Mouse (Mus musculus) liver, embryonic 15.5 days (tissue): Measurements from ENCODE around the gene Iqschfp. TPM values are rescaled to one million over a fixed set of nuclear protein-coding genes. Genes with fewer than 3 reads are reported as not detected.

Source experiments
- ATAC-seq: fragments of 200-750 bp; cut with Nextera tagmentation; 2 replicates; pipeline ENCODE4 v1.8.0; 2017; ENCODE audit warnings: moderate number of reproducible peaks, mild to moderate bottlenecking, moderate library complexity; ENCODE audit not compliant: insufficient read depth
- H3K27ac ChIP-seq: fragments of 300-500 bp; sonication (generic); replicated peaks from 2 replicates; pipeline ENCODE4 v1.5.1; 2015; ENCODE audit warnings: mild to moderate bottlenecking, inconsistent platforms
- H3K27me3 ChIP-seq: fragments of 300-500 bp; sonication (generic); 2 replicates; pipeline ENCODE4 v1.6.1; 2015; ENCODE audit warnings: mild to moderate bottlenecking, inconsistent platforms
- H3K36me3 ChIP-seq: fragments of 300-500 bp; sonication (generic); replicated peaks from 2 replicates; pipeline ENCODE4 v1.6.1; 2015; ENCODE audit warnings: moderate library complexity, mild to moderate bottlenecking, inconsistent platforms
- H3K4me1 ChIP-seq: fragments of 300-500 bp; sonication (generic); replicated peaks from 2 replicates; pipeline ENCODE4 v1.6.1; 2015; ENCODE audit warnings: inconsistent platforms
- H3K4me2 ChIP-seq: fragments of 300-500 bp; sonication (generic); 2 replicates; pipeline ENCODE4 v1.6.1; 2015; ENCODE audit warnings: moderate library complexity, mild to moderate bottlenecking, inconsistent platforms
- H3K4me3 ChIP-seq: fragments of 300-500 bp; sonication (generic); replicated peaks from 2 replicates; pipeline ENCODE4 v1.5.1; 2015; ENCODE audit warnings: mild to moderate bottlenecking, inconsistent platforms
- H3K9ac ChIP-seq: fragments of 300-500 bp; sonication (generic); 2 replicates; pipeline ENCODE4 v1.6.1; 2015; ENCODE audit warnings: moderate library complexity, mild to moderate bottlenecking, inconsistent platforms
- H3K9me3 ChIP-seq: fragments of 300-500 bp; sonication (generic); replicated peaks from 2 replicates; pipeline ENCODE4 v1.6.1; 2016; ENCODE audit warnings: inconsistent platforms
- WGBS: fragments of 180-500 bp; shearing (Covaris S2); methylation state at CpG from one replicate; pipeline ENCODE4 v1.1.7; 2015; ENCODE audit warnings: mixed read lengths; ENCODE audit not compliant: insufficient replicate concordance; 5-methylcytosine and 5-hydroxymethylcytosine counted together
- polyA plus RNA-seq: library from polyadenylated mRNA; unstranded; fragments of >200 nt; fragmentation: Nextera tagmentation; extraction: Ambion mirVana; gene quantifications from 2 replicates; pipeline ENCODE4 v1.2.1, GENCODE M21; 2015

The Iqschfp gene
- polyA plus RNA-seq, 1 experiment from 2014 or later: not detected

- no peaks in the 10 kb centered on the region for H3K27me3 ChIP-seq
- no peak for ATAC-seq
- H3K27ac ChIP-seq: no peak overlapping the region; the same call in 1 of the 2 replicates
- no peaks in the 10 kb centered on the region for H3K36me3 ChIP-seq
- no peak overlapping the region for H3K4me3 ChIP-seq
- H3K4me1 ChIP-seq: peaks cover 2% of the 10 kb centered on the region; the same call in 1 of the 2 replicates
- no peak overlapping the region for H3K4me2 ChIP-seq
- no peak overlapping the region for H3K9ac ChIP-seq
- WGBS: 61% methylated on average over 10 of the region's 10 CpGs
- H3K9me3 ChIP-seq: no peaks in the 10 kb centered on the region
Measured at GRCm38 (mm10) chr3:68592575-68592974, 700.5 kb downstream of the Iqschfp start.

- Histone ChIP-seq H3K27ac (peak overlapping the region; percentile 19; the same call in 1 of the 2 replicates), H3K36me3 (no peaks in the 10 kb centered on the region), H3K9ac (no peak overlapping the region), H3K4me1 (peaks cover 2% of the 10 kb centered on the region; the same call in 1 of the 2 replicates), H3K27me3 (no peaks in the 10 kb centered on the region), H3K4me3 (no peak overlapping the region), H3K9me3 (no peaks in the 10 kb centered on the region), H3K4me2 (peak overlapping the region; percentile 27)
- 62% methylated on average over 12 of the region's 12 CpGs for WGBS
- ATAC-seq: no peak
Measured at GRCm38 (mm10) chr3:68593073-68593867, 701.2 kb downstream of the Iqschfp start.

- H3K27ac ChIP-seq: no peak overlapping the region
- H3K9ac ChIP-seq: no peak overlapping the region
- no peak overlapping the region for H3K4me2 ChIP-seq
- no peak for ATAC-seq
- H3K4me1 ChIP-seq: peaks cover 2% of the 10 kb centered on the region; the same call in 1 of the 2 replicates
- no peaks in the 10 kb centered on the region for H3K9me3 ChIP-seq
- H3K4me3 ChIP-seq: no peak overlapping the region
- H3K36me3 ChIP-seq: no peaks in the 10 kb centered on the region
- WGBS: 66% methylated on average over 10 of the region's 10 CpGs
- H3K27me3 ChIP-seq: no peaks in the 10 kb centered on the region
Measured at GRCm38 (mm10) chr3:68595316-68595925, 703.4 kb downstream of the Iqschfp start.

- H3K9me3 ChIP-seq: no peaks in the 10 kb centered on the region
- H3K4me2 ChIP-seq: no peak overlapping the region
- no peaks in the 10 kb centered on the region for H3K27me3 ChIP-seq
- peaks cover 2% of the 10 kb centered on the region; the same call in 1 of the 2 replicates for H3K4me1 ChIP-seq
- H3K36me3 ChIP-seq: no peaks in the 10 kb centered on the region
- H3K4me3 ChIP-seq: no peak overlapping the region
- no peak overlapping the region for H3K27ac ChIP-seq
- 65% methylated on average over 4 of the region's 4 CpGs for WGBS
- ATAC-seq: no peak
- no peak overlapping the region for H3K9ac ChIP-seq
Measured at GRCm38 (mm10) chr3:68596938-68597337, 704.9 kb downstream of the Iqschfp start.

GRCm38 (mm10) chr3:68602891-68603290, 710.9 kb downstream of the Iqschfp start:
- no peak for ATAC-seq
- 77% methylated on average over 9 of the region's 9 CpGs for WGBS
- no peak overlapping the region for H3K9ac ChIP-seq
- H3K36me3 ChIP-seq: no peaks in the 10 kb centered on the region
- H3K4me1 ChIP-seq: no peaks in the 10 kb centered on the region
- no peak overlapping the region for H3K4me3 ChIP-seq
- H3K4me2 ChIP-seq: no peak overlapping the region
- no peaks in the 10 kb centered on the region for H3K27me3 ChIP-seq
- H3K9me3 ChIP-seq: no peaks in the 10 kb centered on the region
- H3K27ac ChIP-seq: no peak overlapping the region

- H3K27ac ChIP-seq: no peak overlapping the region
- H3K27me3 ChIP-seq: no peaks in the 10 kb centered on the region
- no peak overlapping the region for H3K4me2 ChIP-seq
- no peak for ATAC-seq
- no peak overlapping the region for H3K9ac ChIP-seq
- H3K4me3 ChIP-seq: no peak overlapping the region
- 63% methylated on average over 10 of the region's 10 CpGs for WGBS
- H3K36me3 ChIP-seq: no peaks in the 10 kb centered on the region
- H3K4me1 ChIP-seq: no peaks in the 10 kb centered on the region
- H3K9me3 ChIP-seq: no peaks in the 10 kb centered on the region
Measured at GRCm38 (mm10) chr3:68604467-68604866, 712.4 kb downstream of the Iqschfp start.

- no peak overlapping the region for H3K27ac ChIP-seq
- H3K27me3 ChIP-seq: no peaks in the 10 kb centered on the region
- no peak for ATAC-seq
- H3K9me3 ChIP-seq: no peaks in the 10 kb centered on the region
- H3K4me1 ChIP-seq: no peaks in the 10 kb centered on the region
- H3K36me3 ChIP-seq: no peaks in the 10 kb centered on the region
- H3K9ac ChIP-seq: no peak overlapping the region
- 68% methylated on average over 10 of the region's 10 CpGs for WGBS
- no peak overlapping the region for H3K4me2 ChIP-seq
- H3K4me3 ChIP-seq: no peak overlapping the region
Measured at GRCm38 (mm10) chr3:68604962-68605361, 712.9 kb downstream of the Iqschfp start.

GRCm38 (mm10) chr3:68605942-68606603, 714.0 kb downstream of the Iqschfp start:
- Histone ChIP-seq H3K4me1 (no peaks in the 10 kb centered on the region), H3K27ac (no peak overlapping the region), H3K9me3 (no peaks in the 10 kb centered on the region), H3K4me3 (no peak overlapping the region), H3K27me3 (no peaks in the 10 kb centered on the region), H3K4me2 (no peak overlapping the region), H3K9ac (no peak overlapping the region), H3K36me3 (no peaks in the 10 kb centered on the region)
- ATAC-seq: no peak
- 62% methylated on average over 7 of the region's 7 CpGs for WGBS

GRCm38 (mm10) chr3:68606730-68607129, 714.7 kb downstream of the Iqschfp start:
- Histone ChIP-seq H3K4me3 (no peak overlapping the region), H3K9me3 (no peaks in the 10 kb centered on the region), H3K27ac (no peak overlapping the region), H3K4me1 (no peaks in the 10 kb centered on the region), H3K9ac (no peak overlapping the region), H3K4me2 (no peak overlapping the region), H3K36me3 (no peaks in the 10 kb centered on the region), H3K27me3 (no peaks in the 10 kb centered on the region)
- no peak for ATAC-seq
- WGBS: 78% methylated on average over 8 of the region's 8 CpGs

- H3K4me2 ChIP-seq: no peak overlapping the region
- no peak overlapping the region for H3K4me3 ChIP-seq
- no peak overlapping the region for H3K9ac ChIP-seq
- H3K9me3 ChIP-seq: no peaks in the 10 kb centered on the region
- 69% methylated on average over 8 of the region's 8 CpGs for WGBS
- no peak overlapping the region for H3K27ac ChIP-seq
- H3K36me3 ChIP-seq: no peaks in the 10 kb centered on the region
- no peaks in the 10 kb centered on the region for H3K27me3 ChIP-seq
- H3K4me1 ChIP-seq: no peaks in the 10 kb centered on the region
- ATAC-seq: no peak
Measured at GRCm38 (mm10) chr3:68607336-68607735, 715.3 kb downstream of the Iqschfp start.

- ATAC-seq: no peak
- no peaks in the 10 kb centered on the region for H3K36me3 ChIP-seq
- no peak overlapping the region for H3K4me2 ChIP-seq
- no peaks in the 10 kb centered on the region for H3K27me3 ChIP-seq
- no peak overlapping the region for H3K9ac ChIP-seq
- WGBS: 80% methylated on average over 19 of the region's 19 CpGs
- no peak overlapping the region for H3K27ac ChIP-seq
- no peaks in the 10 kb centered on the region for H3K9me3 ChIP-seq
- no peak overlapping the region for H3K4me3 ChIP-seq
- no peaks in the 10 kb centered on the region for H3K4me1 ChIP-seq
Measured at GRCm38 (mm10) chr3:68608848-68609497, 716.9 kb downstream of the Iqschfp start.
